Mouse (Mus musculus) right cerebral cortex, postnatal 25 days (tissue): ENCODE results near the gene Mybl2.

Experiments
- DNase-seq: peaks from one replicate; pipeline ENCODE4 v3.0.0; 2022

Gene Mybl2

GRCm38 (mm10) chr2:163073023-163073757, 18.7 kb downstream of the Mybl2 start:
- DNase-seq, result no peak

GRCm38 (mm10) chr2:163074006-163074405, 19.5 kb downstream of the Mybl2 start:
- peak; percentile 7 for DNase-seq

GRCm38 (mm10) chr2:163074808-163075207, 20.3 kb downstream of the Mybl2 start:
- DNase-seq, result no peak

- DNase-seq, result no peak
Observed at GRCm38 (mm10) chr2:163075234-163075633, 20.7 kb downstream of the Mybl2 start.

GRCm38 (mm10) chr2:163079041-163079440, 24.6 kb downstream of the Mybl2 start:
- DNase-seq, result no peak

- DNase-seq, result no peak
Observed at GRCm38 (mm10) chr2:163082591-163082990, 28.1 kb downstream of the Mybl2 start.

- DNase-seq, result no peak
Observed at GRCm38 (mm10) chr2:163084519-163084918, 30.0 kb downstream of the Mybl2 start.

- DNase-seq, result no peak
Observed at GRCm38 (mm10) chr2:163085047-163085446, 30.6 kb downstream of the Mybl2 start.

GRCm38 (mm10) chr2:163086561-163086960, 32.1 kb downstream of the Mybl2 start:
- DNase-seq, result no peak

- DNase-seq, result no peak
Observed at GRCm38 (mm10) chr2:163087728-163088127, 33.2 kb downstream of the Mybl2 start, which contains the start of gene Gtsf1l. Gtsf1l (minus strand) TSS chr2:163087855.

GRCm38 (mm10) chr2:163089475-163090123, 35.1 kb downstream of the Mybl2 start:
- DNase-seq, result no peak

GRCm38 (mm10) chr2:163094909-163095308, 40.4 kb downstream of the Mybl2 start:
- no peak for DNase-seq

- no peak for DNase-seq
Observed at GRCm38 (mm10) chr2:163095784-163096183, 41.3 kb downstream of the Mybl2 start.

GRCm38 (mm10) chr2:163099919-163100318, 45.4 kb downstream of the Mybl2 start:
- DNase-seq, result no peak

GRCm38 (mm10) chr2:163100551-163100950, 46.1 kb downstream of the Mybl2 start:
- DNase-seq, result no peak

- peak; percentile 40 for DNase-seq
Observed at GRCm38 (mm10) chr2:163101646-163102203, 47.2 kb downstream of the Mybl2 start.

- DNase-seq, result no peak
Observed at GRCm38 (mm10) chr2:163102216-163102615, 47.7 kb downstream of the Mybl2 start.

- no peak for DNase-seq
Observed at GRCm38 (mm10) chr2:163102900-163103653, 48.6 kb downstream of the Mybl2 start.

GRCm38 (mm10) chr2:163104086-163104770, 49.7 kb downstream of the Mybl2 start:
- DNase-seq, result no peak

- no peak for DNase-seq
Observed at GRCm38 (mm10) chr2:163108385-163108784, 53.9 kb downstream of the Mybl2 start.

GRCm38 (mm10) chr2:163110706-163111105, 56.2 kb downstream of the Mybl2 start:
- no peak for DNase-seq

- no peak for DNase-seq
Observed at GRCm38 (mm10) chr2:163111413-163112201, 57.1 kb downstream of the Mybl2 start.
